Mouse (Mus musculus) G1E-ER4 (cell line): ENCODE data around the gene Oas2. TPM values are rescaled to one million over a fixed set of nuclear protein-coding genes. Genes with fewer than 3 reads are reported as not detected.

ENCODE experiments used
- GATA1 ChIP-seq: IDR thresholded peaks from one replicate; pipeline ENCODE4 v1.8.0; 2012; ENCODE audit warnings: low read length, inconsistent platforms
- polyA plus RNA-seq: library from polyadenylated mRNA; stranded (reverse); fragments of >175 nt; gene quantifications from 2 replicates; pipeline ENCODE4 v1.2.3, GENCODE M21; 2012

Gene Oas2
- polyA plus RNA-seq, 1 experiment = not detected

DNA sequence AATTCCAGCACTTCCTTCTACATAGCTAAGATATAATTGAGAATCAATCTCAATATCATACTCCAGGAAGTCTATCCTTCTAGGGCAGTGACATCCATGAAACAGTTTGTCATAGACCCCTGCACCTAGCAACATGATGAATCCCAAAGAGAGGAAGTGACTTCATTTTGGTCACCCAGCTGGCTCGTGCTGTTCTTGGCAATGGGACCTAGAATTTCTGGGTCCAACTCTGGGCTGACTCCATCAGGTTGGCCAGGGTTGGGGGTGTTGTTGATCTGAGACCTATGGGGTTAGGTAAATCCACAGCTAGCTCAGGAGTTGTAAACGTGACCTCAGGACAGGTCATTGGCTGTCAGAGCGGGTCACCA lies 62.2 kb downstream of the Oas2 start:
- TF ChIP-seq GATA1 = no peak

- TF ChIP-seq GATA1 = peak; percentile 60
Observed at GRCm38 (mm10) chr5:120686749-120687483, 62.7 kb downstream of the Oas2 start.

GRCm38 (mm10) chr5:120685678-120686077 lies 64.0 kb downstream of the Oas2 start:
- no peak for TF ChIP-seq GATA1

DNA sequence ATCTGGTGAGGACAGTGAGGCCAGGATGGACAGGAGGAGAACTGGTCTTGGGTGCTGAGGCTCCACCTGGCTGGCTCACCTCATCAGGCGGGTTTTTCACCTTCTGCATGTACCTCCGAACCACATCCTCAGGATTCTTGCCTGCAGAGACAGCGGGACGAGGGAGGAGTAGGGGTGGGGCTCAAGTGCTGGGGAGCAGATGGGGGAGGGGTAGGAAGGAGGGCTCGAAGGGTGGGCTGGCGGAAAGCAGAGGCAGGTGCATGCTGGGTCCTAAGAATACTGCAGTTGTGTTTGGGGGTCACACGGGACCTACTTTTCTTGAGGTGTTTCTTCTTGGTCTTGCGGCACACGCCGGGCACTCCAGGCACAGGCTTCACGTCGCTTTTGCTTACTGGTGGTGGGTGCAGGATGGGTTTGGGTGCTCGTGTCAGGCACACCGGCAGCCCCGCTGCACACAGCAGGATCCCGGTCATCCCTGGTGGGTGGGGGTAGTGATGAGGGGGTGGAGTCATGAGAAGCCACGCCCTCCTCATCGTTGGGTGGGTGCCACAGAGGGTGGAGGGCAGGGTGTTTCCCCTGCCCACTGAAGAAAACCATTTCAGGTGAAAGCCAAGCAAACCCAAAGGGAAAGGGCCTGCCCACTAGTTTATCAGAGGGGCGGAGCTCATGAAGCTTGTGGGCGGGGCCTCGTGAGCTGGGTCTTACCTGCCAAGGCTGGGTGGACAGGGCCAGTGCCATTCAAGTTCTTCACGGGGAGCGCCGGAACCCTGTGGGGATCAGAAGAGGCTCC lies 66.5 kb downstream of the Oas2 start:
- no peak for TF ChIP-seq GATA1

GRCm38 (mm10) chr5:120680918-120681317 lies 68.7 kb downstream of the Oas2 start:
- no peak for TF ChIP-seq GATA1

Other genes starting within 250 kb of the Oas2 start
- gene Plbd2, start 246.2 kb downstream of the Oas2 start, polyA plus RNA-seq = 23.7 and 28.7 TPM in 2 replicates
- 1.3 and 1.6 TPM in 2 replicates for gene Slc8b1, start 238.7 kb downstream of the Oas2 start, polyA plus RNA-seq
- 52.9 and 59.4 TPM in 2 replicates for gene Tpcn1, start 161.2 kb downstream of the Oas2 start, polyA plus RNA-seq
- gene Iqcd, start 160.8 kb downstream of the Oas2 start, polyA plus RNA-seq = 0.76 and 1.2 TPM in 2 replicates
- gene Rita1, start 137.3 kb downstream of the Oas2 start, polyA plus RNA-seq = 49.2 and 58.5 TPM in 2 replicates
- 108 and 126 TPM in 2 replicates for gene Ddx54, start 137.1 kb downstream of the Oas2 start, polyA plus RNA-seq
- gene Cfap73, start 115.6 kb downstream of the Oas2 start, polyA plus RNA-seq = not detected in 2 replicates
- 6.4 and 8.1 TPM in 2 replicates for gene Rasal1, start 101.0 kb downstream of the Oas2 start, polyA plus RNA-seq
- 0.10 and 0.19 TPM in 2 replicates for gene Dtx1, start 37.9 kb downstream of the Oas2 start, polyA plus RNA-seq
- gene Oas3, start 27.8 kb upstream of the Oas2 start, polyA plus RNA-seq = 0.12 and 0.22 TPM in 2 replicates
- not detected in 2 replicates for gene Oas1e, start 45.7 kb upstream of the Oas2 start, polyA plus RNA-seq
- 0.09 and 0.18 TPM in 2 replicates for gene Oas1c, start 62.7 kb upstream of the Oas2 start, polyA plus RNA-seq
- not detected in 2 replicates for gene Oas1f, start 97.5 kb upstream of the Oas2 start, polyA plus RNA-seq
- not detected in 2 replicates for gene Oas1h, start 111.6 kb upstream of the Oas2 start, polyA plus RNA-seq
- not detected in 2 replicates for gene Oas1g, start 137.8 kb upstream of the Oas2 start, polyA plus RNA-seq
- 0.25 and 0.28 TPM in 2 replicates for gene Oas1a, start 157.7 kb upstream of the Oas2 start, polyA plus RNA-seq
- gene Oas1d, start 164.7 kb upstream of the Oas2 start, polyA plus RNA-seq = not detected in 2 replicates